Mouse (Mus musculus): ENCODE results near the gene Rbfox3. TPM values are rescaled to one million over a fixed set of nuclear protein-coding genes. Genes with fewer than 3 reads are reported as not detected.

Rbfox3 gene
- polyA plus RNA-seq, 1 experiment from 2014 or later: 7.6 TPM

- Histone ChIP-seq H3K4me3 (no peak overlapping the region), H3K9me3 (replicated peaks) (no peaks in the 10 kb centered on the region), H3K27ac (replicated peaks) (peak overlapping the region; percentile 61), H3K36me3 (no peaks in the 10 kb centered on the region), H3K27me3 (ENCODE audit: low read depth, poor library complexity, severe bottlenecking) (peaks cover 43% of the 10 kb centered on the region), H3K4me1 (peaks cover 60% of the 10 kb centered on the region)
- no peak for DNase-seq (ENCODE audit: low spot score)
- 47% methylated on average over 3 of the region's 3 CpGs for WGBS
These were observed 359.7 kb downstream of the Rbfox3 start for GRCm38 (mm10) chr11:118551705-118552104.

- no peaks in the 10 kb centered on the region for H3K36me3 ChIP-seq
- DNase-seq (ENCODE audit: low spot score): no peak
- H3K27ac ChIP-seq (replicated peaks): peak overlapping the region; percentile 61
- no peaks in the 10 kb centered on the region for H3K9me3 ChIP-seq (replicated peaks)
- peaks cover 43% of the 10 kb centered on the region for H3K27me3 ChIP-seq (ENCODE audit: low read depth, poor library complexity, severe bottlenecking)
- H3K4me3 ChIP-seq: no peak overlapping the region
- peaks cover 65% of the 10 kb centered on the region for H3K4me1 ChIP-seq
- WGBS: 37% methylated on average over 17 of the region's 17 CpGs
These were observed 360.4 kb downstream of the Rbfox3 start for GRCm38 (mm10) chr11:118550773-118551520.

- H3K27ac ChIP-seq (replicated peaks): no peak overlapping the region
- no peaks in the 10 kb centered on the region for H3K9me3 ChIP-seq (replicated peaks)
- H3K27me3 ChIP-seq (ENCODE audit: low read depth, poor library complexity, severe bottlenecking): peaks cover 29% of the 10 kb centered on the region
- WGBS: 94% methylated on average over 9 of the region's 9 CpGs
- H3K4me3 ChIP-seq: no peak overlapping the region
- DNase-seq (ENCODE audit: low spot score): no peak
- no peaks in the 10 kb centered on the region for H3K36me3 ChIP-seq
- H3K4me1 ChIP-seq: peaks cover 45% of the 10 kb centered on the region
These were observed 363.2 kb downstream of the Rbfox3 start for GRCm38 (mm10) chr11:118548242-118548641.

- no peak for DNase-seq (ENCODE audit: low spot score)
- Histone ChIP-seq H3K4me1 (peaks cover 29% of the 10 kb centered on the region), H3K27ac (replicated peaks) (no peak overlapping the region; the same call in 1 of the 2 replicates), H3K36me3 (no peaks in the 10 kb centered on the region), H3K9me3 (replicated peaks) (no peaks in the 10 kb centered on the region), H3K4me3 (no peak overlapping the region), H3K27me3 (ENCODE audit: low read depth, poor library complexity, severe bottlenecking) (peaks cover 11% of the 10 kb centered on the region)
- WGBS: 78% methylated on average over 8 of the region's 8 CpGs
These were observed 365.1 kb downstream of the Rbfox3 start for GRCm38 (mm10) chr11:118546269-118546668.

GRCm38 (mm10) chr11:118545690-118546089 lies 365.7 kb downstream of the Rbfox3 start:
- WGBS: 34% methylated on average over 4 of the region's 4 CpGs
- no peak overlapping the region for H3K4me3 ChIP-seq
- H3K27ac ChIP-seq (replicated peaks): no peak overlapping the region
- peaks cover 23% of the 10 kb centered on the region for H3K4me1 ChIP-seq
- H3K36me3 ChIP-seq: no peaks in the 10 kb centered on the region
- no peaks in the 10 kb centered on the region for H3K9me3 ChIP-seq (replicated peaks)
- no peak for DNase-seq (ENCODE audit: low spot score)
- H3K27me3 ChIP-seq (ENCODE audit: low read depth, poor library complexity, severe bottlenecking): peaks cover 10% of the 10 kb centered on the region; the same call in 1 of the 2 replicates

- WGBS: 81% methylated on average over 6 of the region's 6 CpGs
- Histone ChIP-seq H3K27ac (replicated peaks) (no peak overlapping the region), H3K9me3 (replicated peaks) (no peaks in the 10 kb centered on the region), H3K4me1 (peaks cover 19% of the 10 kb centered on the region), H3K27me3 (ENCODE audit: low read depth, poor library complexity, severe bottlenecking) (0 out of 2 replicates have a peak, but pooled peaks cover 1% of the 10 kb centered on the region), H3K36me3 (no peaks in the 10 kb centered on the region), H3K4me3 (no peak overlapping the region)
- no peak for DNase-seq (ENCODE audit: low spot score)
These were observed 366.8 kb downstream of the Rbfox3 start for GRCm38 (mm10) chr11:118544564-118544963.

- no peaks in the 10 kb centered on the region for H3K9me3 ChIP-seq (replicated peaks)
- H3K36me3 ChIP-seq: no peaks in the 10 kb centered on the region
- no peak overlapping the region for H3K27ac ChIP-seq (replicated peaks)
- WGBS: 81% methylated on average over 7 of the region's 7 CpGs
- no peak overlapping the region for H3K4me3 ChIP-seq
- H3K4me1 ChIP-seq: peaks cover 27% of the 10 kb centered on the region
- DNase-seq (ENCODE audit: low spot score): no peak
- H3K27me3 ChIP-seq (ENCODE audit: low read depth, poor library complexity, severe bottlenecking): no peaks in the 10 kb centered on the region
These were observed 368.5 kb downstream of the Rbfox3 start for GRCm38 (mm10) chr11:118542906-118543305.

- 77% methylated on average over 12 of the region's 12 CpGs for WGBS
- H3K36me3 ChIP-seq: no peaks in the 10 kb centered on the region
- no peak for DNase-seq (ENCODE audit: low spot score)
- no peak overlapping the region for H3K4me3 ChIP-seq
- no peaks in the 10 kb centered on the region for H3K9me3 ChIP-seq (replicated peaks)
- H3K27me3 ChIP-seq (ENCODE audit: low read depth, poor library complexity, severe bottlenecking): peaks cover 7% of the 10 kb centered on the region; the same call in 1 of the 2 replicates
- no peak overlapping the region for H3K27ac ChIP-seq (replicated peaks)
- peaks cover 31% of the 10 kb centered on the region for H3K4me1 ChIP-seq
These were observed 370.9 kb downstream of the Rbfox3 start for GRCm38 (mm10) chr11:118540411-118541026.

- H3K27me3 ChIP-seq (ENCODE audit: low read depth, poor library complexity, severe bottlenecking): peaks cover 15% of the 10 kb centered on the region
- no peaks in the 10 kb centered on the region for H3K36me3 ChIP-seq
- peak overlapping the region; percentile 20; the same call in 1 of the 2 replicates for H3K27ac ChIP-seq (replicated peaks)
- no peak overlapping the region for H3K4me3 ChIP-seq
- WGBS: 82% methylated on average over 11 of the region's 11 CpGs
- H3K4me1 ChIP-seq: peaks cover 48% of the 10 kb centered on the region
- no peak for DNase-seq (ENCODE audit: low spot score)
- H3K9me3 ChIP-seq (replicated peaks): no peaks in the 10 kb centered on the region
These were observed 373.4 kb downstream of the Rbfox3 start for GRCm38 (mm10) chr11:118538008-118538407.

GRCm38 (mm10) chr11:118534382-118535092 lies 376.9 kb downstream of the Rbfox3 start:
- Histone ChIP-seq H3K4me1 (peaks cover 51% of the 10 kb centered on the region), H3K36me3 (no peaks in the 10 kb centered on the region), H3K27ac (replicated peaks) (no peak overlapping the region), H3K9me3 (replicated peaks) (no peaks in the 10 kb centered on the region), H3K4me3 (no peak overlapping the region), H3K27me3 (ENCODE audit: low read depth, poor library complexity, severe bottlenecking) (peaks cover 19% of the 10 kb centered on the region)
- peak; percentile 79 for DNase-seq (ENCODE audit: low spot score)
- WGBS: 29% methylated on average over 18 of the region's 18 CpGs

GRCm38 (mm10) chr11:118530313-118530712 lies 381.1 kb downstream of the Rbfox3 start:
- Histone ChIP-seq H3K4me3 (no peak overlapping the region), H3K9me3 (replicated peaks) (no peaks in the 10 kb centered on the region), H3K27ac (replicated peaks) (no peak overlapping the region), H3K27me3 (ENCODE audit: low read depth, poor library complexity, severe bottlenecking) (peaks cover 13% of the 10 kb centered on the region), H3K36me3 (no peaks in the 10 kb centered on the region), H3K4me1 (peaks cover 42% of the 10 kb centered on the region)
- 82% methylated on average over 8 of the region's 8 CpGs for WGBS
- no peak for DNase-seq (ENCODE audit: low spot score)

GRCm38 (mm10) chr11:118528761-118529160 lies 382.6 kb downstream of the Rbfox3 start:
- WGBS: 95% methylated on average over 9 of the region's 9 CpGs
- H3K9me3 ChIP-seq (replicated peaks): no peaks in the 10 kb centered on the region
- H3K4me3 ChIP-seq: no peak overlapping the region
- peaks cover 11% of the 10 kb centered on the region for H3K27me3 ChIP-seq (ENCODE audit: low read depth, poor library complexity, severe bottlenecking)
- no peak for DNase-seq (ENCODE audit: low spot score)
- no peaks in the 10 kb centered on the region for H3K36me3 ChIP-seq
- no peak overlapping the region for H3K27ac ChIP-seq (replicated peaks)
- peaks cover 33% of the 10 kb centered on the region for H3K4me1 ChIP-seq
